Mouse (Mus musculus) heart, adult 2 months (tissue): Measurements from ENCODE around the gene Olfr725.

Source experiments
- CTCF ChIP-seq: fragments of 200-600 bp; IDR thresholded peaks from 2 replicates; pipeline ENCODE4 v1.8.1; 2022; ENCODE audit warnings: antibody characterized with exemption, mild to moderate bottlenecking, moderate library complexity
- EP300 ChIP-seq: fragments of 200-500 bp; IDR thresholded peaks from 2 replicates; pipeline ENCODE4 v1.6.1; 2011; ENCODE audit warnings: low read depth, low read length, control low read depth; ENCODE audit not compliant: insufficient read depth
- POLR2A ChIP-seq: fragments of 200-500 bp; IDR thresholded peaks from 2 replicates; pipeline ENCODE4 v1.6.1; 2011; ENCODE audit warnings: mild to moderate bottlenecking, low read depth, low read length, control low read depth; ENCODE audit not compliant: insufficient read depth

- no peak for TF ChIP-seq EP300
- TF ChIP-seq CTCF: no peak
- no peak for TF ChIP-seq POLR2A
These were observed 22.5 kb upstream of the Olfr725 start for GRCm38 (mm10) chr14:50062733-50063104.
